Mouse (Mus musculus) left cerebral cortex, postnatal 10 days (tissue): ENCODE measurements around the gene Myoz1. TPM values are rescaled to one million over a fixed set of nuclear protein-coding genes. Genes with fewer than 3 reads are reported as not detected.
"Not testable (repeated sequence)": the region's sequence is repeated elsewhere in the genome, so short reads cannot be mapped to it uniquely, and the experiment has no call there.

ENCODE experiments used
- DNase-seq, 2 experiments: peaks; one replicate each; pipeline ENCODE4 v3.0.0; 2021 to 2022; ENCODE audit warnings: low spot score in 2 of 2, mixed read lengths in 1 of 2; ENCODE audit errors: extremely low spot score in 1 of 2
- intact Hi-C: fragments of 180-260 bp; cut with DNase I; formaldehyde crosslinking; loops from one replicate; pipeline ENCODE4 v1.15.1; 2025
- total RNA-seq, 2 experiments: library from RNA; stranded (reverse); gene quantifications; 2 replicates each; pipeline ENCODE4 v1.2.3; 2021

The Myoz1 gene
- total RNA-seq, 2 experiments from 2014 or later: not detected

DNA sequence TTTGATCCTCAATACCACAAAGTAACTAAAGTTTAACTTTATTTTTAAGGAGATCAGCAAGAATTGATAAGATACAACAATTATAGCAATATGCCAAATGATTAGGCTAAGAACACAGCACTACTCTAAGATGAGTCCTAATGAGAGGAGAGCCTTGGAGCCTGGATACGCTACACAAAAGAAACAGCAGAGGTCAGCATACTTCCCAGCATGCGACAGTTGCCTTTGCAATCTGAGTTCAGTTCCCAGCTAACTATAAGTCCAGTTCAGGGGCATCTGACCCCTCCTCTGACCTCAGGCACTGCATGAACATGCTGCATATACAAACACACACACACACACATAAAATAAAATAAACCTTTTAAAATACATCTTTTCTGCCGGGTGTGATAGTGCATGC lies 10.8 kb downstream of the Myoz1 start:
- DNase-seq: no peak
- intact Hi-C loops: no loop called here

DNA sequence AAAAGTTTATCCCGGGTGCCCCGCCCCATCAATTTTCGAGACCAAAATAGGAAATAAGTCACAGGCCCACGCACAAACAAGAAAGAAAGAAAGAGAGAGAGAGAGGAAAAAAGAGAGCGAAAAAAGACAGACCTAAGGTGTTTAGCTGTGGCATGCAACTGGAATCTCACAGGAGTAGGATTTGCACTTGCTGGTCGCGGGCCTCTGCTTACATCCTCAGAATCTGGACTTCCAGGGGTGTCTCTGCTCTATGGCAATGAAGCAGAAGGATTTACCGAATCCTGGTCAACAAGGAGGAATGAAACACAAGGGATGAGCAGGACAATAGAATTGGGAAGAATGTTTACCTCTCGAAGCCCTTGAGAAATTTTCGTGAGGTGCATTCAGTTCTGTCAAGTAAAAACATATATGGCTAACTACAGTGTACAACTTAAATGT lies 14.9 kb downstream of the Myoz1 start:
- intact Hi-C loops: no loop called here
- no peak for DNase-seq

DNA sequence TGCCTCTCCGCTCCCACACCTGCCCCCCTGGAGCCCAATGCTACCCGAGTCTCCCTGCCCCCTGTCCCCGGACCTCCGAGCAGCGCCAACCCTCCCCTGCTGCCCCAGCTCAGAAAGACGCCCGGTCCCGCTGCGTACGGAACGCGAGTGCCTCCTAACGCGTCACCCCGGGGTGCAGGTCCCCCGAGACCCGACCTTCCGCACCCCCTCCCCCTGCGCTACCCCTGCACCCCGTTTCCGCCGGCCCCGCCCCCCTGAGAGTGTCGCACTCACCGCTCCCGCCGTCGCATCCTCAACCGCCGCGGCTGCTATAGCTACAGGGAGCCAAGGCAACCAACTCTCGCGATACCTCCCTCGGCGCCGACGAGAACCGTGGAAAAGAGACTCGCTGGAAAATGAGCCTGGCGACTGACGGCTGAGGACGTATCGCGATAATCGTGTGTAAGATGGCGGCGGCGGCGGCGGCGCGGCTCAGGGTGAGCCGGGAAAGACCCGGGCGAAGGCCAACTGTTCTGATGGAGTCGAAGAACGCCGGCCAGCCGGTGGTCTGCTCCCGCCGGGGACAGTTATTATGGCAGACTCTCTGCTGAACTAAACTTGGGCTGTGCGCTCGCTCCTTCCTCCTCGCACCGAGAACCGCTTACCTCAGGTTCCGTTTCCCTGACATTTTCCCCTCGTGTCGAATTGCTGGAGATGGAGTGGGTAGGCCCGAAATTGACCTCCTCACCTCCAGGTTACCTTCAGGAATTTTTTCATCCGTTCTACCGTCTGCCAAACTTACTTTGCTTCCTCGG lies 15.5 kb downstream of the Myoz1 start, which contains the start of gene Usp54:
Gene Usp54, minus strand, starts transcription at position 420 of the 794 bp plus-strand sequence.
- intact Hi-C loops: no loop called here
- peak; percentile 99 for DNase-seq

DNA sequence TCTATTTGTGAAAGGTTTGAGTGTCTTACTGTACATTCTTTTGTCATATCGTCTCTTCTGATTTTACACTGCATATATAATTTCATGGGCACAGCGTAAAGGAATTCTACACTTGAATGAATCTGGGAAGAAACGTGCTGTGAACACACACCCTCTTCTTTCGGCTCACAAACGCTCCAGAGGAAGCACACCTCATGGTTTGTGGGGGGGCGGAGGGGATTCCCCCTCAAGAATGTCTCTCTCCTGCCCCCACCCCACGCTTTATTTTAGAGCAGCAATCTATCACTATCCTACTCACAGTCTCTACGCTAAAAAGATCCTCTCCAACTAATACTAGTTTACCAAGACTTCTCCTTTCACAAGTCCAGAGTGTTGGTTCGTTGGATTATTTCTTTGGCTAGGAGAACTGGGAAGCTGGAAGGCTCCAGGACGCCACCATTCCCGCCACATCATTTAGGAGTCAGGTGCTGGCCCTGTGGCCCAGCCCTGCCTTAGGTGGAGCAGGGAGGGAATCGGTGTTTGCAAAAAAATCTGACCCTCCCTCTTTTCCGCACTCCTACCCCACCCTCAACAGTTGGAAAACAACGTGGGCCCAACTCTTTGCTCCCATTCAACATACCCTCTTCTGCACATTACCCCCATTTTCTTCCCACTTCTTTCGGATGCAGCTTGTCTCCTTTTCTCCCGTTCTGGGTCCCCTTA lies 16.3 kb downstream of the Myoz1 start:
- peak in 1 of 2 experiments; percentile 43 for DNase-seq
- intact Hi-C loops: no loop called here

DNA sequence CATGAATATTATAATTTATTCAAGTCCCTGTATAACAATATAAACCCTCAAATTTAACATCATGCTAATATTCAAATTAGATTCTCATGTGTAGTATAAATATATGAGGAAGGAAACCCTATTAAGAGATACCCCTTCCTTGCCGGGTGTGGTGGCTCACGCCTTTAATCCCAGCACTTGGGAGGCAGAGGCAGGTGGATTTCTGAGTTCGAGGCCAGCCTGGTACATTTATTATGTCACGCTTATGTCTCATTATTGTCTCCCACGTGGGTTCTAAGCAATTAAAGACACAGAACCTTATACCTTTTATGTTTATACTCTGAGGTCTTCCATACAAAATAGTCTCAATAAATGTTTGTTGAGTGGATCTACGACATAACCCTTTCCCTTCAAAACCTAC lies 17.6 kb downstream of the Myoz1 start:
- intact Hi-C loops: no loop called here
- no peak for DNase-seq

DNA sequence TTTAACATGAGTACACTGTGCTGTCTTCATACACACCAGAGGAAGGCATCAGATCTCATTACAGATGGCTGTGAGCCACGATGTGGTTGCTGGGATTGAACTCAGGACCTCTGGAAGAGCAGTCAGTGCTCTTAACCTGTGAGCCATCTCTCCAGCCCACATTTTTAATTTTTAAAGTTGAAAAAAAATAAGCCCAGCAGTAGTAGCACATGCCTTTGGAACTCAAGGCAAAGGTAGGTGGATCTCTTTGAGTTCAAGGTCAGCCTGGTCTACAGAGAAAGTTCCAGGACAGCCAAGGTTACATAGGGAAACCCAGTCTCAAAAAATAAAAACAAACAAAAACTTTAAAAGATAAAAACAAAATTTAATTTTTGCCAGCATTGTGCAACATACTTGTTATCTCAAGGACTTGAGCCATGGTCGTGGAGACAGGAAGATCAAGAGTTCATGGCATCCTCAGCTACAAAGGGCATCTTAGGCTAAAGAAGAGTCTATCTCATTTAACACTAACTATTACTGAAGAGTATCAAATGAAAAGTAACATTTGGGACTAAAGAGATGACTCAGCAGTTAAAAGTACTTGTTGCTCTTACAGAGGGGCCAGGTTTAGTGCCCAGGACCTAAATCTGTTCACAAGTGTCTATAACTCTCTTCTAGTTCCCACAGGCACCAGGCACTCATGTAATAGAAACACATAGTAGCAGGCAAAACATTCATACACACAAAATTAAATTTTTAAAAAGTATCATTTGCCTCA lies 18.3 kb downstream of the Myoz1 start:
- intact Hi-C loops: no loop called here
- no peak for DNase-seq

DNA sequence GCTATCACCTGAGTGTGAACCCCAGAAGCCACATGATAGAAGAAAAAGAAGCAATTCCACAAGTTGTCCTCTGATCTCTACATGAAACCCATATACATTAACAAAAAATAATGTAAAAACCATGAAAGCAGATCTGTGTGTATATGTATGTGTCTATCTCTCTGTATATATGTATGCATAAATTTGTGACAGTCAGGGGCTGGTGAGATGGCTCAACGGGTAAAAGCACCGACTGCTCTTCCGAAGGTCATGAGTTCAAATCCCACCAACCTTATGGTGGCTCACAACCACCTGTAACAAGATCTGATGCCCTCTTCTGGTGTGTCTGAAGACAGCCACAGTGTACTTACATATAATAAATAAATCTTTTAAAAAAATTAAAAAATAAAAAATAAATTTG lies 19.4 kb downstream of the Myoz1 start:
- DNase-seq, intact Hi-C loops: not testable (repeated sequence)

DNA sequence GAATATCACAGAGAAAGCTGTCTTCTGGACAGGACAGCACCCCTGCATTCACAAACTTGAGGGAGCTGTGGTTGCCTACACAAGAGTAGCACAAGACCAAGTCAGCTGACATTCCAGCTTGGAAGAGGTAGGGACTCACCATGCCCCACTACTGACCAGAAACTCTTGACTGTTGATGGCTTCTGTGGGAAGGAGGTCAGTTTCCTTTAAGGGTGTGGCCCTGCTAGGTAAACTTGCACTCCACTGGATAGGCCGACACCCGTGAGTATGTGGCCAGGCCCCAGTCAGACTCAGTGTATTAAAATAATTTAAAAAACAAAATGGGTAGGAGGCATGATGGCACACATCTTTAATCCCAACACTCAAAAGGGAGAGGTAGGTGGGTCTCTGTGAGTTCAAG lies 20.8 kb downstream of the Myoz1 start:
- intact Hi-C loops: no loop called here
- no peak for DNase-seq

DNA sequence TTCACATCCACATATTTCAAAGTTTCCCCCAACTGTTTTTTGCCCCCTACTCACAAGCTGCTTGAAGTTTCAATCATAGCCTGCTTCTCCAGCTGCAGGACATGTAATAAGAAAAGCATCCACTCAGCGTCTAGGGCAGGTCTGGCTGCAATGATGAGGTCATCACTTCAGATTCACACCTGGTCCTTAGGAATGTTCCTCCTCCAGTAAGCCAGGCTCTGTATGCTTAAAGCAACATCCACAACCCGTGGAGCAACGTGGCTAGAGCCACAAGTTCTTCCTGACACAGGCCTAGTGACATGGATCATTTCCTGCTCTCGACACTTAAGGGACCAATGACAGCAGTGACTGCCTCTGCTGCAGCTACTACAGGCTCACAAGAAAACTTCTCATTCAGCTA lies 25.1 kb downstream of the Myoz1 start:
- intact Hi-C loops: no loop called here
- DNase-seq: no peak

DNA sequence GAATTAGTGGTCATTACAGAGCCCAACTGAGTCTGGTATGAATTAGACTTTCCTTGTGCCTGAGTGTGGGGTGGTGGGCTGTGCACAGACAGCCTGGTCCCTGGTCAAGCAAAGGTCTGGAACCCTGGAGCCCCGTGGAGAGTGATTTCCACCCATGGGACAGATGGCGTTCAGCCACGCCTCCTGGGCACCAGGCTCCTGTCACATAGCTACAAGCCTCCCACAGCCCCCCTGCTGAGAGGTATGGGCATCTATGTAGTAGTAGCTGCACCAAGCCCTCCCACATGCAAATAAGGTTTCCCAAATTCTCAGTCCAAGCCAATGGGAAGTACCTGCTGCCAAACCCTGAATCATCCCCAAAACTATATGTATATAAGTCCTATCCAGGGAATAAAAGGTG lies 29.4 kb downstream of the Myoz1 start:
- intact Hi-C loops: loop anchor here (5.0 kb wide), 1 partner anchor 40 kb away; no protein-coding TSS in a partner anchor
- no peak for DNase-seq

DNA sequence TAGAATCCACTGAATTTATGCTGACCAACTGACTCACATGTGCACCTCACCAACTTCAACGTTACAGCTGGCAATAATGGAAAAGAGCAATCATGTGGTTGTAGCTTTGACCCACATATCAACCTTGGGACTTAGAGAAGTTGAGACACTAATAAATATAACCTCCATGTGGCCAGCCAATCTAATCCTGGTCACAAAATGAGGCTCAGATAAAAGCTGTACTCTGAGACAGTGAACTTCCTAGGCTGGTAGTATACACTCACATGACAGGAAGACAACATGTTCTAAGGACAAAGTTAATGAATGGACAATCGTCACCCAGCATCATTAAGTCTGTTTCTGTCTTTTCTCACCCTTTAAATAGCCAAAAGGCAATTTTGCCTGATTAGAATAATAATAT lies 29.9 kb downstream of the Myoz1 start:
- intact Hi-C loops: loop anchor here (5.0 kb wide), 1 partner anchor 39 kb away; no protein-coding TSS in a partner anchor
- DNase-seq: no peak

DNA sequence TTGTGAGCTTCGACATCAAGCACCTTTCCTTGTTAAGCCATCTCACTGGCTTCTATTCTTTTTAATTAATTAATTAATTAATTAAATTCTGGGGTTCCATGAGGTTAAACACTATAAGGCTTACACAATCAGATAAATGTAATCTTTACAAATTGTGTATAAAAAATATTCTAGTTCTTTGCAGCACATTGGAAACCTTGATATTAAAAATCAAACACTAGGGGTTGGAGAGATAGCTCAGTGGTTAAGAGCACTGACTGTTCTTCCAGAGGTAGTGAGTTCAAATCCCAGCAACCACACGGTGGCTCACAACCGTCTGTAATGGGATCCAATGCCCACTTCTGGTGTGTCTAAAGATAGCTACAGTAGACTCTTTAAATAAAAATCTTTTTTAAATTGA lies 33.4 kb downstream of the Myoz1 start:
- intact Hi-C loops: no loop called here
- DNase-seq: no peak

DNA sequence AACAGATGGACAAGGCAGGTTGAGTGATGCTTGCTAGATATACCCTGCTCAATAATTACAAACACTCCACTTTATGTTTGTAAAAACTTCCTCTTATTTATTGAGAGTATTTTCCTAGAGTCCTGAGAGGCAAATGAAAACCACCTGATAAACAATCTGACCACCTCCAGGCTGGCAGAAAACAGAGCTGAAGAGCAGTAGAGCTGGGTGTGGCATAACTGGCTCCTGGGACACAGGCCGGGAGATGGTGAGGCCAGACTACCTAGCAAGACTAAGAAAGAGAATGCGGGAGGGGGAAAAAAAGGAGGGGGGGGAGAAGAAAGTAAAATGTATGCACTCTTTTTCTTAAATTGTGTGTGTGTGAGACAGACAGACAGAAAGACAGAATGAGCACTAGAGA lies 33.9 kb downstream of the Myoz1 start:
- no peak for DNase-seq
- intact Hi-C loops: no loop called here

DNA sequence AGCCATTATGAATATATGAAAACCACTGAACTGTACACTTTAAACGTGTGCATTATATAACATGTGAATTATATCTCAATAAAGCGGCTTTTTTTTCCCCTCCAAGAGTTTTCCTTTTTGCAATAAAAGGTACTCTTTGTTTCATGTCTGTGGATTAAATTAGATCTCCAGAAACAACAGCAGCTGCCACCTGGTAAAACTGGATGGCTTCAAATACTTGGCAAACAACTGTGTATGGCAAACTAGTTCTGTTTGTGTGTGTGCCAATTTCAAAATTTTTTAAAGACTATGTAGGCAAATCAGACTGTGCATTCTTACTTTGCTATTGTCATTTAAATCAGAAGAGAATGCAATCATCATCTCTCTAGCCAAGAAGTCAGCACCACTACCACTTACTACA lies 34.4 kb downstream of the Myoz1 start:
- DNase-seq: no peak
- intact Hi-C loops: no loop called here

DNA sequence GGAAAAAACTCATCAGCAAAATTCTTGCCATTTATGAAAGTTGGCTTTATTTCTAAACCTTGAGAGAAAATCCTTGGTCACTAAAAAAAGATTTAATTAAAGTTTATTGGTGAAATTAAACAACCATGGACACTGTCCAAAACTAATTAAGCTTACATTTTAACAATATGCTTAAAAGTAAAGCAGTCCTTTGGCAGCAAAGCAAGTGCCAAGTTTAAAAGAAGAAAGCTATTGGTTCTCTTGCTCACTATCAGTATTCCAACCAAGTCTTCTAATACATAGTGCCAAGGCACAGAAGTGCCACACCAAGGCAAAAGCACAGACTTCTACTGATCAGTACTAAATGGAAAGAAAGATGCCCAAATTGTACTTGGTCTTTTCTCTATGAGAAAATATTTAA lies 37.2 kb downstream of the Myoz1 start:
- intact Hi-C loops: no loop called here
- DNase-seq: peak in 1 of 2 experiments; percentile 24

DNA sequence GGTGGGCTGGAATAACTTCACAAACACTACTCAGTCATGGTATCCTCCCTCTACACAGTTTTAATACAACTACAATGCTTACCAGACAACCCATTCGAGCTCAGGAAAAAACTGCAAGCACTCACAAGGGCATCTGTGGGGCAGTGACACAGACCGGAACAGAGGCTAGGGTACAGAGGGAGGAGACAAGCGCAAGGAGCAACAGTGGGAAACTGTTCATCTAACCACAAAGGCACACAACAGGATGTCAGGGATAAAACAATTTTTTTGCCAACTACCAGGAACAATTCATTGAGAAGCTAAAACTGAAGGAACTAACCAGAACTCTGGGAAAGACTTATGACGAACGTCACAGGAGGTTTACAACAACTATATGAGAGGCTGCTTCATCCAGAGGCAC lies 38.1 kb downstream of the Myoz1 start:
- DNase-seq: peak in 1 of 2 experiments; percentile 26
- intact Hi-C loops: no loop called here

DNA sequence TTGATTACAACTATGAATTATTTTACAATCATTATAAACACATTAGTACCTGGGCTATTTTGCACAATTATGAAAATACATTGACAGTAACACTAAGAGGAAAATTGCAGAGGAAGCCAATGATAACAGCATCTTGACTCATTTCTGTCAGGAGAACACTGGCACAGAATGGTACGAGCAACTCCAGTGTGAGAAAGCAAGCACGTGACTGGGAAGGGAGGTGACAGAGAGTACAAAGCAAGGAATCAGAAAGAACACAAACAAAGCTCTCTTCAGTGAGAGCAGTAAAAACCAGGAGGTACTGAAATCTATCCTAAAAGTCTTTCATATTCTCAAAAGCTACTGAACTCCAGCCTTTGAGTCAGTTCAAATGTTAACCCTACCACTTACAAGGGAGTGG lies 39.9 kb downstream of the Myoz1 start:
- no peak for DNase-seq
- intact Hi-C loops: no loop called here

DNA sequence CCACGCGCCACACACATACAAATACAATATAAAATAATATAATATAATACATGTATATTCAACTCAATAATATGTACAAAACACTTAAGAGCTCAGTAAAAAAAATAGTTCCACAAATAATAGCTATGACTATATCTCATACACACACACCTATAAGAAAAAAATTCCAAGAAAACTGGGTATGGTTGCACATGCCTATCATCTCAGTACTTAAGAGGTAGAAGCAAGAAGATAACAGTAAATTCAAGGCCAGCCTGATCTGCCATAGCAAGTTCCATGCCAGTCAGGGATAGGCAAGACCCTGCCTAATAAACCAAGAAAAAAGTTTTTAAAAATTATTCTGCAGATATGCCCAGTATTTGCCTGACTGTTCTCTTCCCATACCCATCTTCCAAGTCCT lies 41.3 kb downstream of the Myoz1 start:
- intact Hi-C loops: no loop called here

DNA sequence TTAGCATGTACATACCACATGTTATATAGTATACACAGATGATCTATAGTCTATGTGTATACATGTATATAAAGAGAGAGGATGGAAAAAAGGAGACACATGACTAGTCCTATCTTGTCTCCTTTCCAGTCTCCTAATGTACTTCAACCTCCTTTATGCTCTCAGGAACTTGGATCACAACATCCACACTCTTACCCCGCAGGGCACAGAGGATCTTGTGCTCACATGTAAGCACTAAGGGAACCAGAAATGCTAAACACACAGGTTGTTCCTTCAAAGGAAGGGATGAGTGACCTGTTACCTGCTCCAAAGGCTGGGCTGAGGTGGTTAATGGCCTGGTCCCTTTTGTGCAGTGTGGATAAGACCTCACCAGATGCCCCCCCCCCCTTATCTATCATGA lies 43.5 kb downstream of the Myoz1 start:
- DNase-seq: no peak
- intact Hi-C loops: no loop called here

More for the DNA sequence above, 41.3 kb downstream of the Myoz1 start:
- DNase-seq: no peak

DNA sequence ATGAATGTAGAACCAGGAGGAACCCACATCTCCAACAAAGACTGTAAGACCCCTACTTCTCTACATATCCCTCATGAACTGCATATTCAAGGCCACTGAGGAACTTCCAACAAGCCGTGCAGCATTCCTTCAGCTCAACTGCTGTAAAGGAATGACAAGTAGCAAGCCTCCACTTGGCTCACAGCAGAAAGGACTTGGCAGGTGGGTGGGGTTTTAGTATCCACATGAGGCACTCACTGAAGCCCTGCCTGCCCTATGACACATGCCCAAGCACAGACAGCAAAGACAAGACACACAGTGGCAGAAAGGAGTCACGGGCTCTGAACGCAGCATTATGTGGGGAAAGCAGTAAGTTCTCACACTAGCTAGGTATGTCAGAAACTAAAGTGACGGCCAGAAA lies 46.2 kb downstream of the Myoz1 start:
- DNase-seq: no peak
- intact Hi-C loops: no loop called here
